In genomic region chr4:37034200-37034599, GRCm38 (mm10) we compare ENCODE assay signal across 9 mouse cellular contexts.
DNase-seq lines count a peak whose midpoint lies in the region; ATAC-seq and TF ChIP-seq lines count a peak whose summit lies in the region.
"Had no signal": no experiment of that assay in that cellular context is flagged by ENCODE, and none has a peak within 500 bp of the region (broad histone marks: within the 10 kb centered on the region; RNA-seq: fewer than 3 reads in every experiment).

No protein-coding gene starts in this region.

- peak overlapping the region; percentile 31; the same call in 1 of the 2 replicates for H3K4me2 ChIP-seq in lung, embryonic 16.5 days (ENCODE audit: low read depth, low read length)

- ATAC-seq in cerebellum, adult (ENCODE audit: insufficient number of reproducible peaks, low FRiP score, low TSS enrichment) = peak; percentile 68; the same call in 1 of the 2 replicates
- 0 out of 2 replicates have a peak, but pooled peaks have one; percentile 34 for ATAC-seq in lung, embryonic 16.5 days (ENCODE audit: low read depth)
- ATAC-seq: intestine, postnatal 0 days had no signal

- TF ChIP-seq CTCF in left cerebral cortex, adult 2 months (IDR thresholded peaks at IDR 0.05) = no peak

- no peaks in the 10 kb centered on the region for H3K36me3 ChIP-seq in lung, embryonic 16.5 days (ENCODE audit: control insufficient read depth, insufficient read depth, low read length)

- no peaks in the 10 kb centered on the region for H3K27me3 ChIP-seq in lung, embryonic 16.5 days (ENCODE audit: control insufficient read depth, insufficient read depth, low read depth, low read length)

- no peaks in the 10 kb centered on the region for H3K9me3 ChIP-seq in lung, embryonic 16.5 days (ENCODE audit: control insufficient read depth, low read length)

- no peaks in the 10 kb centered on the region for H3K4me1 ChIP-seq in lung, embryonic 16.5 days (replicated peaks; ENCODE audit: control insufficient read depth, insufficient read depth, low read length)

- 40% methylated on average over 13 of the region's 13 CpGs for WGBS in lung, embryonic 16.5 days

- H3K27ac ChIP-seq in lung, embryonic 16.5 days (ENCODE audit: low read length) = no peak overlapping the region
- H3K27ac ChIP-seq in left cerebral cortex, adult 2 months = no peak overlapping the region

- intact Hi-C loops in left cerebral cortex, adult 2 months (cut with DNase I) = no loop called here
- intact Hi-C loops in heart, postnatal 10 days (cut with DNase I) = no loop called here

- DNase-seq in cerebellum, adult 8-10 months = no peak
- DNase-seq in lung, postnatal 10 days = no peak
- peak; percentile 22 to 43 for DNase-seq in left cerebral cortex, adult 2 months (ENCODE audit: extremely low spot score in 1 of 2, low spot score in 2 of 2)
- peak; percentile 35 for DNase-seq in right cerebral cortex, postnatal 25 days
- no peak for DNase-seq in heart, adult 9 months (ENCODE audit: low spot score in 2 of 2)
- no peak for DNase-seq in heart, postnatal 10 days

- no peak overlapping the region for H3K9ac ChIP-seq in lung, embryonic 16.5 days (ENCODE audit: low read length)

- H3K4me3 ChIP-seq in lung, embryonic 16.5 days (ENCODE audit: low read length) = 0 out of 2 replicates have a peak overlapping the region, but pooled peaks have one; percentile 3
- peak overlapping the region; percentile 44 for H3K4me3 ChIP-seq in left cerebral cortex, adult 2 months

Comparison
In these comparisons a context has a peak if more than half of its experiments do, and no peak if none do; other contexts are left out.
1. DNase-seq: peak in left cerebral cortex, adult 2 months (2 of 2) and right cerebral cortex, postnatal 25 days (single experiment); none in cerebellum, adult 8-10 months (single experiment), lung, postnatal 10 days (single experiment), heart, adult 9 months (0 of 2) and heart, postnatal 10 days (0 of 2).